Mouse (Mus musculus) myocyte (in vitro differentiated cells): ENCODE measurements around the gene 1700066M21Rik.

Source experiments
- CEBPB ChIP-seq: IDR thresholded peaks from 2 replicates; pipeline ENCODE4 v1.6.1; 2011; ENCODE audit warnings: mild to moderate bottlenecking, moderate library complexity; ENCODE audit not compliant: poor library complexity, insufficient read depth, severe bottlenecking
- E2F4 ChIP-seq: IDR thresholded peaks from one replicate; pipeline ENCODE4 v1.6.1; 2011; ENCODE audit warnings: mild to moderate bottlenecking, control low read depth, moderate library complexity; ENCODE audit not compliant: insufficient read depth
- MAX ChIP-seq: IDR thresholded peaks from one replicate; pipeline ENCODE4 v1.6.1; 2011; ENCODE audit warnings: low read depth, mild to moderate bottlenecking, control low read depth
- MYOD1 ChIP-seq, 3 experiments: IDR thresholded peaks; one replicate each; pipeline ENCODE4 v1.6.1; 2011; ENCODE audit warnings: control low read depth in 2 of 3, low read depth in 2 of 3, mild to moderate bottlenecking in 2 of 3, moderate library complexity in 1 of 3; ENCODE audit not compliant: insufficient read length in 2 of 3, control insufficient read depth in 1 of 3
- MYOG ChIP-seq, 3 experiments: IDR thresholded peaks; one replicate each; pipeline ENCODE4 v1.6.1; 2011; ENCODE audit warnings: control low read depth in 2 of 3, low read depth in 2 of 3, mild to moderate bottlenecking in 2 of 3; ENCODE audit not compliant: insufficient read length in 2 of 3, control insufficient read depth in 1 of 3, insufficient read depth in 1 of 3
- POLR2A ChIP-seq: IDR thresholded peaks from one replicate; pipeline ENCODE4 v1.6.1; 2011; ENCODE audit warnings: low read depth, mild to moderate bottlenecking, control low read depth, moderate library complexity; ENCODE audit not compliant: insufficient read length
- POLR2AphosphoS2 ChIP-seq: IDR thresholded peaks from one replicate; pipeline ENCODE4 v1.6.1; 2011; ENCODE audit warnings: low read depth, control low read depth; ENCODE audit not compliant: insufficient read length
- REST ChIP-seq: IDR thresholded peaks from one replicate; pipeline ENCODE4 v1.6.1; 2011; ENCODE audit warnings: mild to moderate bottlenecking, control low read depth, moderate library complexity; ENCODE audit not compliant: insufficient read depth, insufficient read length
- SRF ChIP-seq: IDR thresholded peaks from one replicate; pipeline ENCODE4 v1.6.1; 2011; ENCODE audit warnings: low read depth; ENCODE audit not compliant: control insufficient read depth, insufficient read length
- TCF12 ChIP-seq: IDR thresholded peaks from one replicate; pipeline ENCODE4 v1.6.1; 2011; ENCODE audit warnings: mild to moderate bottlenecking, control low read depth; ENCODE audit not compliant: poor library complexity, insufficient read depth, severe bottlenecking
- TCF3 ChIP-seq: IDR thresholded peaks from one replicate; pipeline ENCODE4 v1.6.1; 2011; ENCODE audit warnings: low read depth, control low read depth; ENCODE audit not compliant: insufficient read length
- USF1 ChIP-seq: IDR thresholded peaks from one replicate; pipeline ENCODE4 v1.6.1; 2011; ENCODE audit warnings: low read depth, mild to moderate bottlenecking, control low read depth, moderate library complexity

- TF ChIP-seq SRF = no peak
- TF ChIP-seq E2F4 = no peak
- TF ChIP-seq POLR2A = no peak
- no peak for TF ChIP-seq POLR2AphosphoS2
- no peak for TF ChIP-seq MAX
- no peak for TF ChIP-seq TCF12
- no peak for TF ChIP-seq MYOG (IDR thresholded peaks at IDR 0.05; ENCODE audit: control insufficient read depth in 1 of 3, insufficient read depth in 1 of 3, insufficient read length in 2 of 3, low read depth in 2 of 3)
- no peak for TF ChIP-seq CEBPB
- TF ChIP-seq REST = no peak
- no peak for TF ChIP-seq MYOD1 (IDR thresholded peaks at IDR 0.05; ENCODE audit: control insufficient read depth in 1 of 3, insufficient read length in 2 of 3, low read depth in 2 of 3)
- TF ChIP-seq USF1 = no peak
- TF ChIP-seq TCF3 = no peak
Observed at GRCm38 (mm10) chr1:57376806-57377205, 614 bp upstream of the 1700066M21Rik start.
